Mouse (Mus musculus): ENCODE data around the gene 4930412O13Rik. TPM values are rescaled to one million over a fixed set of nuclear protein-coding genes. Genes with fewer than 3 reads are reported as not detected.

4930412O13Rik gene
- polyA plus RNA-seq, 1 experiment from 2014 or later, result not detected

GRCm38 (mm10) chr2:9874467-9875219 is 6.4 kb upstream of the 4930412O13Rik start:
- H3K27me3 ChIP-seq, result peaks cover 86% of the 10 kb centered on the region
- no peak overlapping the region for H3K9ac ChIP-seq (replicated peaks)

GRCm38 (mm10) chr2:9875220-9875619 is 5.8 kb upstream of the 4930412O13Rik start:
- Histone ChIP-seq H3K9me3 (no peaks in the 10 kb centered on the region), H3K4me2 (replicated peaks) (no peak overlapping the region), H3K9ac (replicated peaks) (no peak overlapping the region), H3K36me3 (no peaks in the 10 kb centered on the region), H3K4me1 (peaks cover 33% of the 10 kb centered on the region), H3K27me3 (peaks cover 87% of the 10 kb centered on the region), H3K27ac (replicated peaks) (no peak overlapping the region), H3K4me3 (no peak overlapping the region)
- WGBS, result 4% methylated on average over 4 of the region's 4 CpGs
- ATAC-seq (replicated peaks), result no peak

More at GRCm38 (mm10) chr2:9874467-9875219, 6.4 kb upstream of the 4930412O13Rik start:
- Histone ChIP-seq H3K36me3 (no peaks in the 10 kb centered on the region), H3K27ac (replicated peaks) (no peak overlapping the region), H3K4me3 (no peak overlapping the region), H3K9me3 (no peaks in the 10 kb centered on the region), H3K4me1 (peaks cover 33% of the 10 kb centered on the region), H3K4me2 (replicated peaks) (no peak overlapping the region)
- WGBS, result 2% methylated on average over 39 of the region's 39 CpGs
- no peak for ATAC-seq (replicated peaks)

GRCm38 (mm10) chr2:9875676-9876357 is 5.2 kb upstream of the 4930412O13Rik start:
- no peak overlapping the region for H3K9ac ChIP-seq (replicated peaks)
- no peaks in the 10 kb centered on the region for H3K36me3 ChIP-seq
- peaks cover 34% of the 10 kb centered on the region for H3K4me1 ChIP-seq
- H3K27ac ChIP-seq (replicated peaks), result no peak overlapping the region
- no peak overlapping the region for H3K4me2 ChIP-seq (replicated peaks)
- no peak overlapping the region for H3K4me3 ChIP-seq
- no peak for ATAC-seq (replicated peaks)
- peaks cover 87% of the 10 kb centered on the region for H3K27me3 ChIP-seq
- WGBS, result 7% methylated on average over 12 of the region's 12 CpGs
- H3K9me3 ChIP-seq, result no peaks in the 10 kb centered on the region

- Histone ChIP-seq H3K36me3 (no peaks in the 10 kb centered on the region), H3K27me3 (peaks cover 85% of the 10 kb centered on the region), H3K4me1 (peaks cover 43% of the 10 kb centered on the region), H3K27ac (replicated peaks) (no peak overlapping the region), H3K9me3 (no peaks in the 10 kb centered on the region), H3K4me2 (replicated peaks) (no peak overlapping the region), H3K9ac (replicated peaks) (no peak overlapping the region), H3K4me3 (peak overlapping the region; percentile 13; the same call in 1 of the 2 replicates)
- 1% methylated on average over 31 of the region's 31 CpGs for WGBS
- no peak for ATAC-seq (replicated peaks)
Measured at GRCm38 (mm10) chr2:9876621-9877325, 4.3 kb upstream of the 4930412O13Rik start.

- Histone ChIP-seq H3K27ac (replicated peaks) (no peak overlapping the region), H3K27me3 (peaks cover 84% of the 10 kb centered on the region), H3K9ac (replicated peaks) (no peak overlapping the region), H3K4me2 (replicated peaks) (no peak overlapping the region; the same call in 1 of the 2 replicates), H3K9me3 (no peaks in the 10 kb centered on the region), H3K36me3 (no peaks in the 10 kb centered on the region), H3K4me3 (peak overlapping the region; percentile 13), H3K4me1 (peaks cover 47% of the 10 kb centered on the region)
- no peak for ATAC-seq (replicated peaks)
- WGBS, result under 1% methylated on average over 35 of the region's 35 CpGs
Measured at GRCm38 (mm10) chr2:9877326-9877690, 3.7 kb upstream of the 4930412O13Rik start.

GRCm38 (mm10) chr2:9877966-9878563 is 3.0 kb upstream of the 4930412O13Rik start:
- no peak for ATAC-seq (replicated peaks)
- under 1% methylated on average over 19 of the region's 19 CpGs for WGBS
- Histone ChIP-seq H3K4me3 (peak overlapping the region; percentile 33), H3K27ac (replicated peaks) (no peak overlapping the region), H3K4me1 (peaks cover 54% of the 10 kb centered on the region), H3K9me3 (no peaks in the 10 kb centered on the region), H3K27me3 (peaks cover 77% of the 10 kb centered on the region), H3K36me3 (no peaks in the 10 kb centered on the region), H3K4me2 (replicated peaks) (peak overlapping the region; percentile 55), H3K9ac (replicated peaks) (no peak overlapping the region)

- no peak overlapping the region for H3K9ac ChIP-seq (replicated peaks)
- peaks cover 72% of the 10 kb centered on the region for H3K27me3 ChIP-seq
- H3K27ac ChIP-seq (replicated peaks), result no peak overlapping the region
- WGBS, result under 1% methylated on average over 28 of the region's 33 CpGs
- peaks cover 54% of the 10 kb centered on the region for H3K4me1 ChIP-seq
- H3K4me3 ChIP-seq, result peak overlapping the region; percentile 33
- peak overlapping the region; percentile 55 for H3K4me2 ChIP-seq (replicated peaks)
- no peaks in the 10 kb centered on the region for H3K9me3 ChIP-seq
- no peak for ATAC-seq (replicated peaks)
- H3K36me3 ChIP-seq, result no peaks in the 10 kb centered on the region
Measured at GRCm38 (mm10) chr2:9878564-9879081, 2.4 kb upstream of the 4930412O13Rik start.

GRCm38 (mm10) chr2:9879092-9879491 is 2.0 kb upstream of the 4930412O13Rik start:
- H3K9ac ChIP-seq (replicated peaks), result no peak overlapping the region
- no peak overlapping the region for H3K27ac ChIP-seq (replicated peaks)
- no peak for ATAC-seq (replicated peaks)
- H3K9me3 ChIP-seq, result no peaks in the 10 kb centered on the region
- under 1% methylated on average over 22 of the region's 22 CpGs for WGBS
- peak overlapping the region; percentile 55 for H3K4me2 ChIP-seq (replicated peaks)
- H3K4me1 ChIP-seq, result peaks cover 55% of the 10 kb centered on the region
- peaks cover 70% of the 10 kb centered on the region for H3K27me3 ChIP-seq
- peak overlapping the region; percentile 33 for H3K4me3 ChIP-seq
- no peaks in the 10 kb centered on the region for H3K36me3 ChIP-seq

GRCm38 (mm10) chr2:9879493-9879892 is 1.6 kb upstream of the 4930412O13Rik start:
- H3K4me3 ChIP-seq, result peak overlapping the region; percentile 33
- peak overlapping the region; percentile 55 for H3K4me2 ChIP-seq (replicated peaks)
- peak; percentile 90 for ATAC-seq (replicated peaks)
- peaks cover 70% of the 10 kb centered on the region for H3K27me3 ChIP-seq
- H3K9ac ChIP-seq (replicated peaks), result no peak overlapping the region
- no peaks in the 10 kb centered on the region for H3K9me3 ChIP-seq
- no peaks in the 10 kb centered on the region for H3K36me3 ChIP-seq
- peaks cover 56% of the 10 kb centered on the region for H3K4me1 ChIP-seq
- WGBS, result 1% methylated on average over 21 of the region's 21 CpGs
- no peak overlapping the region for H3K27ac ChIP-seq (replicated peaks)

- Histone ChIP-seq H3K4me2 (replicated peaks) (no peak overlapping the region), H3K4me1 (peaks cover 52% of the 10 kb centered on the region), H3K9me3 (no peaks in the 10 kb centered on the region), H3K27ac (replicated peaks) (no peak overlapping the region), H3K4me3 (no peak overlapping the region), H3K27me3 (peaks cover 77% of the 10 kb centered on the region), H3K9ac (replicated peaks) (no peak overlapping the region), H3K36me3 (no peaks in the 10 kb centered on the region)
- WGBS, result 3% methylated on average over 11 of the region's 11 CpGs
- ATAC-seq (replicated peaks), result no peak
Measured at GRCm38 (mm10) chr2:9880271-9880670, 781 bp upstream of the 4930412O13Rik start.

GRCm38 (mm10) chr2:9881611-9882023 is 565 bp downstream of the 4930412O13Rik start:
- Histone ChIP-seq H3K4me1 (peaks cover 52% of the 10 kb centered on the region), H3K9ac (replicated peaks) (no peak overlapping the region), H3K36me3 (no peaks in the 10 kb centered on the region), H3K4me2 (replicated peaks) (0 out of 2 replicates have a peak overlapping the region, but pooled peaks have one; percentile 33), H3K27me3 (peaks cover 77% of the 10 kb centered on the region), H3K27ac (replicated peaks) (no peak overlapping the region), H3K9me3 (no peaks in the 10 kb centered on the region), H3K4me3 (peak overlapping the region; percentile 6; the same call in 1 of the 2 replicates)
- 1% methylated on average over 13 of the region's 13 CpGs for WGBS
- ATAC-seq (replicated peaks), result no peak

Measured in forebrain, embryonic 15.5 days (tissue).